In genomic region chr13:64530139-64530538, GRCm38 (mm10) we compare ENCODE assay signal across 23 mouse cellular contexts. TPM values are rescaled to one million over a fixed set of nuclear protein-coding genes. Genes with fewer than 3 reads are reported as not detected.
"Had no signal": no experiment of that assay in that cellular context is flagged by ENCODE, and none has a peak within 500 bp of the region (broad histone marks: within the 10 kb centered on the region; RNA-seq: fewer than 3 reads in every experiment).

No protein-coding gene starts in this region.

- ATAC-seq: lung, postnatal 0 days had no signal

- H3K4me3 ChIP-seq: limb, embryonic 13.5 days; liver, embryonic 15.5 days; midbrain, embryonic 10.5 days; myocyte had no signal

- H3K27me3 ChIP-seq: limb, embryonic 13.5 days; liver, embryonic 15.5 days had no signal

- H3K36me3 ChIP-seq: limb, embryonic 13.5 days; liver, embryonic 15.5 days; midbrain, embryonic 10.5 days had no signal

- H3K9ac ChIP-seq: limb, embryonic 13.5 days; liver, embryonic 15.5 days had no signal

- DNase-seq: kidney, adult 18-20 months; kidney, postnatal 14 days; left cerebral cortex, postnatal 4 days; lung, adult 2 months; lung, postnatal 4 days; right cerebral cortex, postnatal 25 days; thymus, postnatal 4 days had no signal

- H3K9me3 ChIP-seq: limb, embryonic 13.5 days; liver, embryonic 15.5 days; midbrain, embryonic 10.5 days had no signal

- H3K27ac ChIP-seq: limb, embryonic 13.5 days; liver, embryonic 15.5 days; midbrain, embryonic 10.5 days; stomach, postnatal 0 days had no signal

- H3K4me1 ChIP-seq: liver, embryonic 15.5 days had no signal

- H3K4me2 ChIP-seq: limb, embryonic 13.5 days; liver, embryonic 15.5 days had no signal

RNA-seq across cellular contexts. Expression of gene Fam240b, which starts 32.5 kb away (rescaled TPM):
- total RNA-seq: layer of hippocampus, adult 8-10 months; layer of hippocampus, postnatal 14 days; left cerebral cortex, adult 18-20 months; left cerebral cortex, postnatal 10 days; left cerebral cortex, postnatal 4 days; liver, adult 2 months; megakaryocyte, adult 5-6 weeks; neutrophil, adult 5-6 weeks had no signal
- polyA plus RNA-seq: kidney, embryonic 14.5 days; large intestine, adult 2 months; limb, embryonic 13.5 days; liver, adult 2 months; liver, embryonic 15.5 days; lung, adult 2 months; lung, postnatal 0 days; midbrain, embryonic 10.5 days; myocyte; small intestine, adult 2 months; stomach, postnatal 0 days had no signal
